Mouse (Mus musculus) forebrain, postnatal 0 days (tissue): ENCODE data around the gene Unc119. TPM values are rescaled to one million over a fixed set of nuclear protein-coding genes. Genes with fewer than 3 reads are reported as not detected.

Source experiments
- ATAC-seq: fragments of 200-750 bp; cut with Nextera tagmentation; 2 replicates; pipeline ENCODE4 v1.8.0; 2017; ENCODE audit warnings: mild to moderate bottlenecking, moderate library complexity
- DNase-seq: peaks from one replicate; pipeline ENCODE4 v3.0.0-alpha.2; 2015
- H3K27ac ChIP-seq: fragments of 300-500 bp; sonication (generic); 2 replicates; pipeline ENCODE4 v1.5.1; 2014; ENCODE audit warnings: low read depth, mild to moderate bottlenecking, antibody characterized with exemption, low read length, moderate library complexity, mixed read lengths
- H3K27me3 ChIP-seq: fragments of 300-500 bp; sonication (generic); 2 replicates; pipeline ENCODE4 v1.6.1; 2014; ENCODE audit warnings: mild to moderate bottlenecking, low read length, mixed read lengths; ENCODE audit not compliant: insufficient read depth
- H3K36me3 ChIP-seq: fragments of 300-500 bp; sonication (generic); 2 replicates; pipeline ENCODE4 v1.6.1; 2014; ENCODE audit warnings: mild to moderate bottlenecking, moderate library complexity; ENCODE audit not compliant: insufficient read depth
- H3K4me1 ChIP-seq: fragments of 300-500 bp; sonication (generic); 2 replicates; pipeline ENCODE4 v1.6.1; 2014; ENCODE audit warnings: antibody characterized with exemption; ENCODE audit not compliant: insufficient read depth
- H3K4me2 ChIP-seq: fragments of 300-500 bp; sonication (generic); 2 replicates; pipeline ENCODE4 v1.6.1; 2014; ENCODE audit warnings: low read depth, mild to moderate bottlenecking, moderate library complexity
- H3K4me3 ChIP-seq: fragments of 300-500 bp; sonication (generic); 2 replicates; pipeline ENCODE4 v1.5.1; 2014; ENCODE audit warnings: low read depth, low read length, mixed read lengths
- H3K9ac ChIP-seq: fragments of 300-500 bp; sonication (generic); 2 replicates; pipeline ENCODE4 v1.6.1; 2014; ENCODE audit warnings: mild to moderate bottlenecking
- H3K9me3 ChIP-seq: fragments of 300-500 bp; sonication (generic); 2 replicates; pipeline ENCODE4 v1.6.1; 2016; ENCODE audit warnings: low read length
- CTCF ChIP-seq: sonication (generic); IDR thresholded peaks from 2 replicates; pipeline ENCODE4 v1.5.1; 2016; ENCODE audit warnings: antibody characterized with exemption, control low read depth, low read depth
- WGBS: fragments of 180-500 bp; shearing (Covaris S2); extraction: QIAGEN DNeasy Blood & Tissue Kit; methylation state at CpG from one replicate; pipeline ENCODE4 v1.1.7; 2014; 5-methylcytosine and 5-hydroxymethylcytosine counted together
- polyA plus RNA-seq: library from polyadenylated mRNA; unstranded; fragments of >200 nt; fragmentation: Nextera tagmentation; extraction: Ambion mirVana; gene quantifications from 2 replicates; pipeline ENCODE4 v1.2.1, GENCODE M21; 2015
- total RNA-seq: library from RNA; depleted of rRNA; stranded (reverse); fragments of >200 nt; gene quantifications from 2 replicates; pipeline ENCODE4 v1.2.3, GENCODE M21; 2014

Gene Unc119
- total and polyA plus RNA-seq, 2 experiments from 2014 or later: 72.2 to 86.5 TPM

DNA sequence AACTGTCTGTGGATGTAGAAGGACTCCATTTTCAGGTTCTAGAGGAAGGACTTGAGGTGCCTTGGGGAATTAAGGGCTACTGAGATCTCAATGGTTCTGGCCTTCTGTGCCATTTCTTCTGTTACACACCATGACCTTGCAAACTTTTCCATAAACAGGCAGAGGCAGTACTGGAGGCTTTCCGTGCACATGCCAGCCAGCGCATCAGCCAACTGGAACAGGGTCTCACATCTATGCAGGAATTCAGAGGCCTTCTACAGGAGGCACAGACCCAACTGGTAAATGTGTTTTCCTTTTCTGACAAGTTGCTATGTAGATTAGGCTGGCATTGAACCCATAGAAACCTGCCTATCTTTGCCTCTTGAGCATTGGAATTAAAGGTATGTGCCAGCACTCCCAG lies 29.6 kb upstream of the Unc119 start:
- 87% methylated on average over 2 of the region's 2 CpGs for WGBS
- Histone ChIP-seq H3K9ac (no peak overlapping the region), H3K9me3 (no peaks in the 10 kb centered on the region), H3K4me1 (no peaks in the 10 kb centered on the region), H3K27ac (no peak overlapping the region), H3K4me2 (no peak overlapping the region), H3K27me3 (no peaks in the 10 kb centered on the region), H3K4me3 (no peak overlapping the region), H3K36me3 (no peaks in the 10 kb centered on the region)
- TF ChIP-seq CTCF: no peak
- DNase-seq (no peak), ATAC-seq (no peak)

DNA sequence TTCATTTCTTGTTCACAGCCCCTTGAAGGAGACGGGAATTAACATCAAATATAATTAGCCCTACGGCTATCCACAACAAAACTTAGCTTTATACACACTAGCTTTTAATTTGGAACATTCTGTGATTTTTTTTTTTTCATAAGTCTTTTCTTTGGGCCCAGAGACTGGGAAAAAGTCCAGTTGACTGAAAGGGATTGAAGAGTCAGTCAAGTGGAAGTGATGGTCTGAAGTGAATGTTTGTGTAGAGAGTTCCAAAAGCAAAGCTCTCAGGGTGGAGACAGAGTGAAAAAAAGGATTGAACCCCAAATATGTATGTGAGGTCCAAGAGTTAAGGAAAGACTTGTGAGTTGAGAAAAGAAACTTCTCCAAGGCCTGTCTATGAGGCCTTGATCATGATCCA lies 24.9 kb upstream of the Unc119 start:
- Histone ChIP-seq H3K4me3 (no peak overlapping the region), H3K36me3 (no peaks in the 10 kb centered on the region), H3K4me2 (no peak overlapping the region), H3K27ac (no peak overlapping the region), H3K4me1 (no peaks in the 10 kb centered on the region), H3K27me3 (no peaks in the 10 kb centered on the region), H3K9ac (no peak overlapping the region), H3K9me3 (no peaks in the 10 kb centered on the region)
- DNase-seq (peak; percentile 12), ATAC-seq (no peak)
- 34% methylated on average over 2 of the region's 2 CpGs for WGBS
- no peak for TF ChIP-seq CTCF

DNA sequence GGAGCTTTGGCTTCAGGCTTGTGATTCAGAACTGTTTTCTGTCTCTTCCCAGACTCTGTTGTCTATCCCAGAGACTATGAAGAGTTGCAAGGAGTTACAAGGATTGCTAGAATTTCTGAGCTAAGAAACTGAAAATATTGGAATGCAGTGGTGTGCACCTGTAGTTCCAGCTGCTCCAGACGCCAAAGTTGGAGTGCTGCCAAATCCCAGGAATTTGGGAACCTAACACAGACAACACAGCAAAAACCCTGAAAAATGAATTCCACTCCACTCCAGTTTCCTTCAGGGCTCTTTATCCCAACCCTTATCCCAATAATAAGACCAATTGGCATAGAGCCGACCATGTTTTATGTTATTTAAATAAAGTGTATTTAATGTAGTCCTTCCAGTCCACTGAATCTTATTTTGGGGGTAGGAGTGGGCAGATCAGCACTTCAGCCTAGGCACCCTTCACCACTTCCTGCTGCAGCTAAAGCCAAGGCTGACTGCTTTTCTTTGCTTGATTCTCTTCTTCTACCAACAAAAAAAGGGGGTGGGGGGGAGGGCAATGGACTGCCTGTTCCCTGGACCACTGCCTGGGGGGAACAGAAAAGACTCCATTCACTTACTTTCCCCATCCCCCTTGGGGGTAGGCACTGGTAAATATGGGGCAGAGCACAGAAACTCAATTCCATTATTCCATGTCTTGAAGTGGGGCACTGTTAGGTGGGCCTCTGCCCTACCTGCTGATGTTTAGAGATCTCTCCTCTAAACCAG lies 21.0 kb upstream of the Unc119 start:
- WGBS: 20% methylated on average over 2 of the region's 2 CpGs
- DNase-seq: peak; percentile 25
- peak; percentile 66 for ATAC-seq

DNA sequence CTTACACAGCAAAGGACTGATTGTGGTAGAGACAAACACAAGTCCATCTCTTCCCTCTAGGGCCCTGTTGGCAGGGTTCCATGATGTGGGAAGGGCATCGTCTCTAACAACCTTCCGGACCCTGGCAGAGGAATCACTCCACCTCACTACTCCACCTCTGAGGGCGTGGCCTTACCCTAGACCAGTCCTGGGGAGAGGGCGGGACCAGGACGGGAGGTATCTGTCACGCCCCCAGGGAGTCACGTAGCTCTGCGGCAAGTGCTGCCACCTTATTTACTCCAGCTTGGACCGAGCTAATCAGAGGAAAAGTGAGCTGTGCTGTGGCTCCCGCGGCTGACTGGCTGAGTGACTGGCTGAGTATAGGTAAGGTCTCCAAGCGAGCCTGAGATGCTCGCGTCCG lies 20.4 kb upstream of the Unc119 start, which contains the start of gene Aldoc:
TSS of gene Aldoc (plus strand) at position 109 of the 400 bp plus-strand sequence.
- no peak for TF ChIP-seq CTCF
- H3K36me3 ChIP-seq: no peaks in the 10 kb centered on the region
- 0 out of 2 replicates have a peak within 1 kb of the TSS, but pooled peaks have one; percentile 0 for H3K9ac ChIP-seq
- WGBS: 4% methylated on average over 15 of the region's 15 CpGs
- DNase-seq (peak; percentile 74), ATAC-seq (peak; percentile 87)
- H3K27ac ChIP-seq: peak within 1 kb of the TSS; percentile 60
- H3K9me3 ChIP-seq: no peaks in the 10 kb centered on the region
- H3K4me1 ChIP-seq: no peaks in the 10 kb centered on the region
- peak within 1 kb of the TSS; percentile 37 for H3K4me2 ChIP-seq
- no peaks in the 10 kb centered on the region for H3K27me3 ChIP-seq
- peak within 1 kb of the TSS; percentile 22 for H3K4me3 ChIP-seq

More for the DNA sequence above, 21.0 kb upstream of the Unc119 start:
- Histone ChIP-seq H3K36me3 (no peaks in the 10 kb centered on the region), H3K27ac (peak overlapping the region; percentile 60), H3K4me3 (peak overlapping the region; percentile 22), H3K9ac (0 out of 2 replicates have a peak overlapping the region, but pooled peaks have one; percentile 0), H3K4me1 (no peaks in the 10 kb centered on the region), H3K27me3 (no peaks in the 10 kb centered on the region), H3K9me3 (no peaks in the 10 kb centered on the region), H3K4me2 (peak overlapping the region; percentile 37)
- no peak for TF ChIP-seq CTCF

DNA sequence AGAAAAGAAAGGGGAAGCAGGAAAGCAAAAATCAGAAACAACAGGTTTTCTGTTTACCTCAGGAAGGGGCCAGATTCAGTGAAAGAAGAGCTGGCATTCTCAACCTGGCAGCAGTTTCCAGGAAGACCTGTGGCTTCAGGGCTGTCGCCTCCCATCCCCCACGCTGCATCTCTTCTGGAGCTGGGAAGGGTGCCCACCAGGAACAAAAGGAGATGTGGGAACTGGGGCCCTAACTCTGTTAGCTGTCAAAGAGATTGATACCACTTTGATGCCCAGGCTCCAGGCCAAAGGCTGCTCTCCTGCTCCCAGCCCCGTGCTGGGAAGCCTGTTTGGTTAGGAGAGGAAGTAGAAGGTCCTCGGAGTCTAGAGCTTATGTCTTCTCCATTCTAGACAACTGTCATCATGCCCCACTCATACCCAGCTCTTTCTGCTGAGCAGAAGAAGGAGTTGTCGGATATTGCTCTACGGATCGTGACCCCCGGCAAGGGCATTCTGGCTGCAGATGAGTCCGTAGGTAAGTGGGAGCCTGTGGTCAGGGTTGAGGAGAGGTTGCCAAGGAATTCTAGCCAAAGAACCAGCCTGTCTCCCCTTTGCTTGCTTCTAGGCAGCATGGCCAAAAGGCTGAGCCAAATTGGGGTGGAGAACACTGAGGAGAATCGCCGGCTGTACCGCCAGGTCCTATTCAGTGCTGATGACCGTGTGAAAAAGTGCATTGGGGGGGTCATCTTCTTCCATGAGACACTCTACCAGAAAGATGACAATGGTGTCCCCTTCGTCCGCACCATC lies 19.1 kb upstream of the Unc119 start:
- peak overlapping the region; percentile 60 for H3K27ac ChIP-seq
- H3K4me3 ChIP-seq: no peak overlapping the region
- H3K4me2 ChIP-seq: peak overlapping the region; percentile 37
- ATAC-seq (no peak), DNase-seq (peak; percentile 47)
- no peaks in the 10 kb centered on the region for H3K4me1 ChIP-seq
- no peaks in the 10 kb centered on the region for H3K36me3 ChIP-seq
- no peak for TF ChIP-seq CTCF
- WGBS: 53% methylated on average over 15 of the region's 15 CpGs
- no peaks in the 10 kb centered on the region for H3K9me3 ChIP-seq
- no peaks in the 10 kb centered on the region for H3K27me3 ChIP-seq
- H3K9ac ChIP-seq: no peak overlapping the region

DNA sequence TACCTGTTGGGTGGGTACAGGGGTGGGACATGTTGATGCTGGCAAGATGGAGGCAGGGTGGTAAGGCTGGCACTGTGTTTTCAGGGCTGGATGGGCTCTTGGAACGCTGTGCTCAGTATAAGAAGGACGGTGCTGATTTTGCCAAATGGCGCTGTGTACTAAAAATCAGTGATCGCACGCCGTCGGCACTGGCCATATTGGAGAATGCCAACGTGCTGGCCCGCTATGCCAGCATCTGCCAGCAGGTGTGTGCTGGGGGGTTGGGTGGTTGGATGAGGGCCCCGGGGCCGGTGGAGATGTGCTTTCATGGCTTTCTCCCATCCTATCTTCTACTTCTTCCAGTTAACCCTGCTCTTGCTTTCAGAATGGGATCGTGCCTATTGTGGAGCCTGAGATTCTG lies 18.3 kb upstream of the Unc119 start:
- ATAC-seq (no peak), DNase-seq (no peak)
- Histone ChIP-seq H3K9me3 (no peaks in the 10 kb centered on the region), H3K4me3 (no peak overlapping the region), H3K4me2 (peak overlapping the region; percentile 37), H3K4me1 (no peaks in the 10 kb centered on the region), H3K27ac (no peak overlapping the region), H3K36me3 (no peaks in the 10 kb centered on the region), H3K27me3 (no peaks in the 10 kb centered on the region), H3K9ac (no peak overlapping the region)
- no peak; the same call in 1 of the 2 replicates for TF ChIP-seq CTCF
- WGBS: 79% methylated on average over 12 of the region's 12 CpGs

DNA sequence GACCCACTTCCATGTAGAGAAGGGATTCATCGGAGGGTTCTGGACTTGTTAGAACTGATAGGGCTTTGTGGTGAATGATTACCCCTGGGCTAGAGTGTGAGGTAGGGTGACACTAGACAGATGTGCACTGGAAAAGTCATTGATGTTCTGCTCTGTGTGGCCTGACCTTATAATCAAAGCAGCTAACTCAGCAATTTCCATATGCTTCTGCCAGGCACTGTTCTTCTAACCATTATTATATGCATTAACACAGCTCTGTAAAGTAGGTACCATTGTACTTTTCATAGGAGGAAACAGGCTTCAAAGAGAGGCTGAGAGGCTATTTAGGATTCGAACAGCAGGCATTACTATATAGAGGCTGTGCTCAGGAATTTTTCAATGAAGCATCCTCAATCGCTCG lies 16.1 kb upstream of the Unc119 start:
- H3K4me3 ChIP-seq: no peak overlapping the region

More for the DNA sequence above, 16.1 kb upstream of the Unc119 start:
- WGBS: 87% methylated on average over 4 of the region's 4 CpGs
- no peaks in the 10 kb centered on the region for H3K4me1 ChIP-seq
- no peaks in the 10 kb centered on the region for H3K27me3 ChIP-seq
- no peak overlapping the region for H3K27ac ChIP-seq
- DNase-seq (no peak), ATAC-seq (no peak)
- no peak for TF ChIP-seq CTCF
- H3K4me2 ChIP-seq: no peak overlapping the region
- no peaks in the 10 kb centered on the region for H3K36me3 ChIP-seq
- H3K9ac ChIP-seq: no peak overlapping the region
- no peaks in the 10 kb centered on the region for H3K9me3 ChIP-seq
